Mouse (Mus musculus) ES-Bruce4 (cell line): Measurements from ENCODE around the gene Apoc4. TPM values are rescaled to one million over a fixed set of nuclear protein-coding genes. Genes with fewer than 3 reads are reported as not detected.

Source experiments
- H3K27ac ChIP-seq: 2 replicates; pipeline ENCODE4 v1.5.1; 2012; ENCODE audit warnings: low read length, inconsistent platforms; ENCODE audit not compliant: insufficient read depth
- H3K27me3 ChIP-seq: 2 replicates; pipeline ENCODE4 v1.6.1; 2012; ENCODE audit warnings: mild to moderate bottlenecking, low read length, inconsistent platforms; ENCODE audit not compliant: control insufficient read depth, poor library complexity, insufficient read depth, severe bottlenecking
- H3K36me3 ChIP-seq: 2 replicates; pipeline ENCODE4 v1.6.1; 2012; ENCODE audit warnings: inconsistent platforms, mild to moderate bottlenecking, low read length, moderate library complexity; ENCODE audit not compliant: control insufficient read depth, poor library complexity, insufficient read depth, severe bottlenecking
- H3K4me1 ChIP-seq: one replicate; pipeline ENCODE4 v1.8.1; 2011; ENCODE audit warnings: low read length; ENCODE audit not compliant: control insufficient read depth, insufficient read depth
- H3K4me3 ChIP-seq: 2 replicates; pipeline ENCODE4 v1.5.1; 2011; ENCODE audit warnings: low read depth, mild to moderate bottlenecking, low read length
- H3K9ac ChIP-seq: 2 replicates; pipeline ENCODE4 v1.6.1; 2012; ENCODE audit warnings: low read depth, mild to moderate bottlenecking, inconsistent platforms; ENCODE audit not compliant: poor library complexity, severe bottlenecking
- H3K9me3 ChIP-seq: replicated peaks from 2 replicates; pipeline ENCODE4 v1.6.1; 2012; ENCODE audit warnings: mild to moderate bottlenecking, low read length, inconsistent platforms; ENCODE audit not compliant: control insufficient read depth, poor library complexity, insufficient read depth, severe bottlenecking
- CTCF ChIP-seq: IDR thresholded peaks from one replicate; pipeline ENCODE4 v1.8.1; 2011; ENCODE audit warnings: low read depth, low read length
- EP300 ChIP-seq: IDR thresholded peaks from 2 replicates; pipeline ENCODE4 v1.6.1; 2011; ENCODE audit warnings: low read depth, low read length; ENCODE audit not compliant: insufficient read depth
- POLR2A ChIP-seq: IDR thresholded peaks from one replicate; pipeline ENCODE4 v1.8.1; 2011; ENCODE audit warnings: low read length; ENCODE audit not compliant: insufficient read depth
- polyA plus RNA-seq: library from polyadenylated mRNA; stranded (reverse); fragments of >200 nt; gene quantifications from 2 replicates; pipeline ENCODE4 v1.2.4, GENCODE M21; 2011; ENCODE audit warnings: low read depth; ENCODE audit not compliant: missing spikeins, insufficient read depth, insufficient read length

Apoc4 gene
- polyA plus RNA-seq, 1 experiment, result 1.1 TPM

GRCm38 (mm10) chr7:19713196-19713595, 31.9 kb upstream of the Apoc4 start:
- no peak overlapping the region for H3K27ac ChIP-seq
- H3K9me3 ChIP-seq, result no peaks in the 10 kb centered on the region
- H3K27me3 ChIP-seq, result no peaks in the 10 kb centered on the region
- peaks cover 47% of the 10 kb centered on the region for H3K36me3 ChIP-seq
- TF ChIP-seq EP300 (no peak), POLR2A (no peak), CTCF (peak; percentile 37)
- H3K9ac ChIP-seq, result no peak overlapping the region
- H3K4me1 ChIP-seq, result no peaks in the 10 kb centered on the region
- H3K4me3 ChIP-seq, result no peak overlapping the region

DNA sequence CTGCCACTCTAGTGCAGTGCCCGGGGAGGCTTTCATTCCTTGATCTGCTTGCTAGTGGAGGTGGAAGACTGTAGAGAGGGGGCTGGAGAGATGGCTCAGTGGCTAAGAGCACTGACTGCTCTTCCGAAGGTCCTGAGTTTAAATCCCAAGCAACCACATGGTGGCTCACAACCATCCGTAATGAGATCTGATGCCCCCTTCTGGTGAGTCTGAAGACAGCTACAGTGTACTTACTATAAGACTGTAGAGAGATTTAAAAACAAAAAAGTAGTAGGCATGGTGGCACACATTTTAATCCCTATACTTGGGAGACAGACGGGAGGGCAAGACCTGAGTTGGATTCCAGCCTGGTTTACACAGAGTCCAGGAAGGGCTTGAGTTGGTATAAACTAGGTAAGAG, 31.1 kb upstream of the Apoc4 start:
- H3K36me3 ChIP-seq, result peaks cover 52% of the 10 kb centered on the region
- TF ChIP-seq POLR2A (no peak), EP300 (no peak), CTCF (peak; percentile 19)

DNA sequence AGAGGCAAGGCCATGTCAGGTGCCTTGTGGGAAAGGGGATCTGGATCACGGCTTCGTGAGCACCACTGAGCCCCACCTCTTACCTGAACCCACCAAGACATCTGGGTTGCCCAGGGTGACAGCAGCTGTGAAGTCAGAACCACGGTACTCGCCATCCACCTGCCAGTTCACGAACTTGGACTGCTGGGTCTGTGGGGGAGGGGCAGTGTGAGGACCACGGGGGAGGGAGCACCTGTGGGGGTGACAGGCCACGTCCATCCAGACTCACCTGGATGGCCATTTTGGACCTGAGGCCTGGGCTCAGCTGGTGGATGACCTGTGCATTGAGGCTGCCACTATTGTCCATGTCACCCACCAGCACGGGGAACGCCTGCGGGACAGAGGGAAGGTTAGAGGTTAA, 29.4 kb upstream of the Apoc4 start:
- no peak overlapping the region for H3K4me3 ChIP-seq
- H3K9ac ChIP-seq, result no peak overlapping the region
- no peaks in the 10 kb centered on the region for H3K27me3 ChIP-seq
- H3K27ac ChIP-seq, result no peak overlapping the region
- H3K4me1 ChIP-seq, result no peaks in the 10 kb centered on the region
- no peaks in the 10 kb centered on the region for H3K9me3 ChIP-seq
- peaks cover 61% of the 10 kb centered on the region for H3K36me3 ChIP-seq
- no peak for TF ChIP-seq POLR2A
- TF ChIP-seq CTCF, result no peak
- no peak for TF ChIP-seq EP300

More for the DNA sequence above, 31.1 kb upstream of the Apoc4 start:
- H3K27ac ChIP-seq, result no peak overlapping the region
- H3K27me3 ChIP-seq, result no peaks in the 10 kb centered on the region
- no peaks in the 10 kb centered on the region for H3K9me3 ChIP-seq
- no peaks in the 10 kb centered on the region for H3K4me1 ChIP-seq
- no peak overlapping the region for H3K9ac ChIP-seq
- no peak overlapping the region for H3K4me3 ChIP-seq

DNA sequence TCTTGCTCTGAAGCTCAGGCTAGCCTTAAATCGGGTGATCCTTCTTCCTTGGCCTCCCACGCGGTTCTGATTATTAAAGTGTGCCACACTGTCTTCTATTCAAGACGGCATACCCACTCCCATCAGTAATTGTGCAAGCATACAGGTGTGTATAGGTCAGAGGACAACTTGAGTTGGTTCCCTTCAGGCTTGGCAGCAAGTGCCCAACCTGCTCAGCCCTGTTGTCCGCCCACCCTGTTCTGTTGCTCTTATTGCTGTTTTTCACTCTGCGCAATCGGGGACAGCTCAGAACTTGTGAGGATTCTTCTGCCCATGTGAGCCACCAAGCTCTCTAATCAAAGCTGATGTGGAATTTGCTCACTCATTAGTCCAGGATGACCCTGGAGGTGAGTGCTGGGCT, 24.0 kb upstream of the Apoc4 start:
- Histone ChIP-seq H3K36me3 (peaks cover 45% of the 10 kb centered on the region), H3K4me3 (no peak overlapping the region), H3K27me3 (no peaks in the 10 kb centered on the region), H3K4me1 (peaks cover 3% of the 10 kb centered on the region), H3K27ac (no peak overlapping the region), H3K9me3 (no peaks in the 10 kb centered on the region), H3K9ac (no peak overlapping the region)
- no peak for TF ChIP-seq CTCF

- Histone ChIP-seq H3K4me3 (no peak overlapping the region), H3K27ac (no peak overlapping the region), H3K9ac (no peak overlapping the region), H3K36me3 (peaks cover 40% of the 10 kb centered on the region), H3K27me3 (no peaks in the 10 kb centered on the region), H3K4me1 (peaks cover 5% of the 10 kb centered on the region), H3K9me3 (no peaks in the 10 kb centered on the region)
- no peak for TF ChIP-seq CTCF
- TF ChIP-seq POLR2A, result no peak
- TF ChIP-seq EP300, result no peak
Observed at GRCm38 (mm10) chr7:19704475-19704874, 23.2 kb upstream of the Apoc4 start.

DNA sequence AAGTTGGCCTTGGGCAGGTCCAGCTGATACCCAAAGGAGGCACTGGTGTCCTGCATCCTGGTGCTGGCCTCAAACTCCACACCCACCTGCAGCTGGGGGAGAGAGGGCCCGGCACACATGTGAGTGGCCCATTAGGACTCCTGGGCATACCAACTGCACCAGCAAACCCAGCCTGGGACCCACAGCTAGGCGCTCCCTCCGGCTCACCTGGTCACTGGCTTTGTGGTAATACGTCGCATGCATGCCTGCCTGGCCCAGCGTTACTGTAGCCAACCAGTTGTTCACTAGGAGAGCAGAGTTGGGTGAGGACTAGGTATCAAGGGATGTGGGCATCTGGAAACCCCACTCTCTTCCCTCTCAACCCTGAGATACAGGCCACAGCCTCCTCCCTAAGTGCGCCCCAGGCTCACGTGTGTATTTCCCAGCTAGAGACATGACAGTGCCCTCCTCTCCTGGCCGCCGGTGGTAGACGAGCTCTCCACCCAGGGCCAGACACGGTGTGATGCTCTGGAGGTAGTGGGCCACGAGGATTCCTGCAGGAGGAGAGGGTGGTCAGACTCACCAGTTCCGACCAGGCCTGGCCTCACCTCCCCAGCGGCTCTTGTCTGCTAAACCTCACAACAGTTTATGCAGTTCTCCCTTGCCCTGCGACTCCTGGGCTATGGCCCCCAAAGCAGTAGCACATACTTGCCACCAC, 21.7 kb upstream of the Apoc4 start:
- H3K36me3 ChIP-seq, result peaks cover 28% of the 10 kb centered on the region
- H3K4me1 ChIP-seq, result peaks cover 5% of the 10 kb centered on the region
- no peaks in the 10 kb centered on the region for H3K9me3 ChIP-seq
- H3K27me3 ChIP-seq, result no peaks in the 10 kb centered on the region
- peak overlapping the region; percentile 73 for H3K27ac ChIP-seq
- no peak overlapping the region for H3K9ac ChIP-seq
- H3K4me3 ChIP-seq, result no peak overlapping the region
- TF ChIP-seq CTCF (no peak), POLR2A (no peak), EP300 (no peak)
